Mouse (Mus musculus) cerebellum, adult 11 months (tissue): Measurements from ENCODE around the gene Vcl.

Experiments used
- DNase-seq: peaks from one replicate; pipeline ENCODE4 v3.0.0; 2022

The Vcl gene

DNA sequence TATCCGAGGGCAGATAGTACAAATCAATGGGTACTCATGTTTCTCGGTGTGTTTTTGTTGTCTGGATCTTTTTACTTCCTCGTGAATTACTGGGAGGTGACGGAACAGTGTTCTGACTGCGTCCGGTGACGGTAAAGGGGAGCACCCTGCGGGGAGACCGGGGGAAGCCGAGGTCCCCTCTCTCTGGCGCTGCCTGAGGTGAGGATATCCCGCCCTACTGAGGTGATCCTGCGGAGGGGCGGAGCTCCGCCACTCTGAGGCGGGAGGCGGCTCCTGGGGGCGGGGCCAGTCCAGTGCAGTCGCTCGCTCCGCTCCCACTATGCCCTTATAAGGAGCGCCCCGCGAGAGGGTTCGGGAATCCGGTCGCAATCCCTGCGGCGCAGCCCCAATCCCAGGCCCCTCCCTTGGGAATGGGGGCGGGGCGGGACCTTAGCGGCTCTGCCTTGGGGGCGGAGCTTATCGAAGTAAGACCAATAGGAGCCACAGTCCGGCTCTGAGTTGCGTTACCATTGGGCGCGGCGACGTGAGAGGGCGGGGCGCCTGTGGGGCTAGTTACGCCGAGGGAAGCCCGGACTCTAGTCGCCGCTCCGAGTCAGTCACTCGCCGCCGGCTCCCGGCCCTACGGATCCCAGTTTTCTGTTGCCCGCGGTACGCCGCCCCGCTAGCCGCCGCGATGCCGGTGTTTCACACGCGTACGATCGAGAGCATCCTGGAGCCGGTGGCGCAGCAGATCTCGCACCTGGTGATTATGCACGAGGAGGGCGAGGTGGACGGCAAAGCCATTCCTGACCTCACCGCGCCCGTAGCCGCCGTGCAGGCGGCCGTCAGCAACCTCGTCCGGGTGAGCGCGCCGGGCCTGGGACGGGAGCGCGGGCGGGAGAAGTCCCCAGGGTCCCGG lies at the start of gene Vcl:
Gene Vcl (plus strand): TSS at position 551 of the 898 bp plus-strand sequence.
- DNase-seq = peak; percentile 99

DNA sequence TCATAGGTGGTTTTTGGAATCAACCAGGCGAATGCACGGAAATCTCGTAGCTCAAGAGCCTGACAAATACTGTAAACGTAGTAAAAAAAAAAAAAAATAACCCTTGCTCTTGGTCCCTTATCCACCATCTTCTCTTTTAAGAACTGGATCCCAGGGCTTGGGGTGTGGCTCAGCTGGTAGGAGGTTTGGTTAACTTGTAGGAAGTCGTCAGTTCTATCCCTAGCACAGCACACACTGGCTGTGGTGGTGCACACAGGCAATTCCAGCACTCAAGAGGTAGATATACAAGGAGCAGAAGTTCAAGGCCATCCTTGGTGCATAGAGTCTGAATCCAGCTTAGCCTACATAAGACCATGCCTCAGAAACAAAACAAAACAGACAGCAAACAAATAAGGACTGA lies 44.5 kb upstream of the Vcl start:
- DNase-seq = no peak

DNA sequence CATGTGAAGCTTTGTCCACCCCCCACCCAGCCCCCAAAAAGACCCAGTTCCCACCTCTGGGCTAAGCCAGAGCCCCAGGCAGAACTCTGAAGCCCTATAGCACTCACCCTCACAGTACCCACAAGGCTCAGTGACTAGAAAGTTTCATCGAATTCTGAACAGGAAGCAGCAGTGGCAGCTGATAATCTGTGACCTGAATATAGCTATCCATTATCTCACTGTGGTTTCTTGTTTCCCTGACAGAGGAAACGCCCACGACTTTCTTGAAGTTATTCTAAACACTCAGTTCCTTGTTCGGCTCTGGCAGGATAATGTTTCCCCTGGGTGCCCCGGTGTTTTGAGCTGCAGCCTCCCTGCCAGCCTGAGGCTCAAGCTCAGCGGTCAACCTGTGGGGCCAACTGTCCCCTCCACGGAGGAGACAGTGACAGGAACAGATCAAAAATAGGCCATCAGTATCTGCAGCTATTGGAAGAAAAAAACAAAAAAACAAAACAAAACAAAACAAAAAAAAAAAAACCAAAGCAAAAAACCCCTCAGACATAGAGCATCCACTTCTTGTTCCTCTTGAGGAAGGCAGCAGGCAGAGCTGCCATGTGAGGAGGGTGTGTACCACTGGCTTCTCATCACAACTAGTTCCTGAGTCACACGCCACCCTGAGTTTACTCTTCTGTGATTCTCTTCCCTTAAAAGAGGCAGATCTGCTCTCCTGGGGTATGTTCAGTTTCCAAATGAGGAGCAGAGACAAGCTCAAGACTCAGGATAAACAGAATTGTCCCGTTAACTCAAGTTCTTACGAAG lies 43.9 kb upstream of the Vcl start:
- no peak for DNase-seq

DNA sequence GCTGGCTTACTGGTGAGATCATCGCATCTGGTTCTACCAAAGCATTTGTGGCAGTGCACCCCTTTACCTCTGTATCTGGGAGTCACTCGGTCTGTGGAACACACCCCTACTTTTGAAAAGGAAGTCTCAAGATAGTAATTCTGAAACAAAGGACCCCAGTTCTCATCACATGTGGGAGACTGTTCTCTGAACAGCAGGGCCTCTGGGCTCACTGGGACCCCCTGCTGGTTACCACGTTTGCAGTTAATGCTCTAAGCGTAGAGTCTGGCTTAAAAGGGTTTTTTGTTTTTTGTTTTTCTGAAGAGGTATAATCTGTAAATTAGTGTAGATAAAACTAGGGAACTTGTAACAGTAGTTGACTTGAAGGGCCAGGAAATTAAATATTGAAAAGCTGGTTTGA lies 42.9 kb upstream of the Vcl start:
- no peak for DNase-seq

DNA sequence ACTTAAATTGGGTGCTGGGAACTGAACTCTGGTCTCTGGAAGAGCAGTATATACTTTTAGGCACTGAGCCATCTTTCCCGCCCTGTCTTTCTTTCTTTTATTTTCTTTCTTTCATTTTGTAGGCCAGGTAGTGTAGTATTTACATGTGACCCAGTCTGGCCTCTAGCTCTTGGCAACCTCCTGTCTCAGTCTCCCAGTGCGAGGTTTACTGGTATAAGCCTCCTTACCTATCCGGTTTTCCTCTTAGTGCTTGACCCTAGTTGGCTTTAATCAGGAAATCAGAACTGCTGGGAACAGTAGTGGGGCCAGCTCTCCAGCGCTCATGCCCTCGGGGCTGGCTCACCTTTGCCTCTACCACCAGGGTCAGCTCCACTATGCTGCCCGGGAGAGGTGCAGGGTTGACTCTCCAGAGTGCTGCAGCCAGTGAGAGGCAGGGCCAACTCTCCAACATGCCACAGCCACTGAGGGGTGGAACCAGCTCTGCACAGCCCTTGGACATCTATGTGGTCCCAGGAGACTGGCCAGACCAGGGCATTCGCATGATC lies 41.6 kb upstream of the Vcl start:
- no peak for DNase-seq

DNA sequence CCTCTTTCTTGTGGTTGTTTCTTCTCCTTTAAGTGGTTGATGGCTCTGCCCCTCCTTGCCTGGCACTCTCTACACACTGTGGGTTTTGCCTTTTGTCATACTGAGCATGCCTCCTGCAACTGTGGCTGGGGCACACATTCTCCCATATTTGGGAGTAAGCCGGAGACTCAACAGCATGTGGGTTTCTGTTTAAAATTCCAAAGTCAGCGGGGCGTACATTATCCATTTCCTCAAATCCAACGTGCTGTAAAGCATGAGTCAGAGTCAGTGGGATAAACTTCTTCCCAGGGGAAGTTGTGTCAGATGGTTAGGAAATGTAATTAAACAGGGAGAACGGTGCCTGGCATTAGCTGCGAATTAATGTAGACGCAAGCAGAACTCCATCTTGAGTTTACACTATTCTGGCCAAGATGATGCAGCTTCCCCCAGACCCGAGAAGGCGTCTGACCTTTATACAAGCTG lies 37.2 kb upstream of the Vcl start:
- DNase-seq = no peak

DNA sequence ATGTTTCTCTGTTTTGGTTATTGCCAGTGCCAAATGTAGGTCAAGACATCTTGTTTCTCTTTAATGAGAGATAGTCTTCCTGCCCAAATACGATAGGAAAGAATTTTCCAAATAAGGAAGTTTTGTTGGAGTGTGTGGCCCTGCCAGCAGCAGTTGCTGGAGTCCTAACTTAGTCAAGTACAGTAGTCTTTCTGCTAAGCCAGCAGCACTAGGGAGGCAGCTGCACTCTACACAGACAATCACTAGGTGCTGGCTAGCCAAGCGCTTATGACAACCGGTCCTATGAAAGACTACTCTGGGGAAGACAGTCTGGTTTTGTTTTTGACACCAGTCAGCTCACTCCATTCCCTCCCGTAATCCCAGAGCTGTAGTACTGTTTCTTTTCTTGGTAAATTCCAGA lies 35.4 kb upstream of the Vcl start:
- DNase-seq = no peak

DNA sequence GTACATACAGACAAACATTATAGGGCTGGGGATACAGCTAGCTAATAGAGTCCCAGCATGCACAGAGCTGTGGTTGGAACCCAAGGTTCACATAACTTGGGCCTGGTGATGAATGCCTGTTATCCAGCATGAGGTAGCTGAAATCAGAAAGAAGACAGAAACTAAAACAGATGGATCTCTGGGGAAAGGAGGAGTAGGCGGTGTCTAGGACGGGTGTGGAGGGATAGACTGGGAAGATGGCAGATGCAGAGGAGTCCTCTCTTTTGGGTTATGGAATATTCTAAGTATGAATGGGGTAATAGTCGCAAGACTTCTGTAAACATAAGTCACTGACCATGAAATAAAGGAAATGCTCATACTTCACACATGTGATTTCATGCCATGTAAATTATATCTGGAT lies 27.9 kb upstream of the Vcl start:
- DNase-seq = no peak

DNA sequence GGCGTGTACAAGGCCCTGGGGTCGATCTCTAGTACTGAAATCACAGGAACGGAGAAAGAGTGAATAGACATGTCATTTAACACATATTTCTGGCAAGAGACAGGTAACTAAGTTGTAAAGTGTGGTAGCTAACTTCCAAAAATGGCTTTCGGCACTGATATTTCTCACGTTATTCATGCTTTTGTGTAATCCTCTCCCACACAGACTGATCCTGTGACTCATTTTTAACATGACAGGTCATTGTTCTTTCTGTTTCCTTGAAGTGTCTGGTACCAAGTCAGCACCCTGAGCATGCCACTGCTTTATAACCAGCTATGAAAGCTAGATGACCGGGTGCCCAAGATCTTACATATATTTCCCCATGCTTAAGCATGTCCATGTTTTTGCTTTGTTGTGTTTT lies 26.1 kb upstream of the Vcl start:
- no peak for DNase-seq

DNA sequence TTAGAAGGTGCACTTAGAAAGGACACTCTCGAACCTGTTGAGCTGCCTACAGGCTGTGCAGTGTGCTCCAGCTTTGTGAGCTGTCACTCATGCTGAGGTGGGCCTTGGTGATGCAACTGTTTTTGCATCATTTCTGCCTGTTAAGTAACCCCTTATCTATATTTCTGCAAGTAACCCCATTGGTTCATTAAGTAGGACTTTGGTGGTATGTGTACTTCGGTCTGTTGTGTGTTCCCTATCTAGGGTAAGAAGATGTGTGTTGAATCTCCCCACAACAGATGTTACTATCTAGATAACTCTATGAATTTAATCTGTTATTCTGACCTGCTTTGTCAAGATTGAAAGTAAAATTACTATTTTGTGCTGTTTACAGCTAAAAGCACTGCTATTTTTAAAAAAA lies 17.4 kb upstream of the Vcl start:
- DNase-seq = no peak

DNA sequence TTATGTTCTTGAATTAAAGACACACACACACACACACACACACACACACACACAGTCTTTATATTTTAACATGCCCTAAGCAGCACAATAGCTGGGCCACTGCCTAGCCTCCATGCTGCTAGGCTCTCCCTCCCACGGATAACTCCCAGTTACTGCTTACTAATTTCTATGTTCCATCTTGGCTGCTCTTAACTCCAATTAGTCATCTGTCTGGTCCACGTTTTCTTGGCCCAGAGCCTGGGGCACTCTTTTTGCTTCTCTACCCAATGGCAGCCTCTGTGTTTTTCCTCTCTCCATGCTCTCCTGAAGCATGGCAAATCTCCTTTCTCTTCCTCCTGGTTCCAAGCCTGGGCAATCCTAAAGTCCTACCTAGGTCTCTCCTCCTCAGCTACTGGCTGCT lies 14.8 kb upstream of the Vcl start:
- peak; percentile 24 for DNase-seq

DNA sequence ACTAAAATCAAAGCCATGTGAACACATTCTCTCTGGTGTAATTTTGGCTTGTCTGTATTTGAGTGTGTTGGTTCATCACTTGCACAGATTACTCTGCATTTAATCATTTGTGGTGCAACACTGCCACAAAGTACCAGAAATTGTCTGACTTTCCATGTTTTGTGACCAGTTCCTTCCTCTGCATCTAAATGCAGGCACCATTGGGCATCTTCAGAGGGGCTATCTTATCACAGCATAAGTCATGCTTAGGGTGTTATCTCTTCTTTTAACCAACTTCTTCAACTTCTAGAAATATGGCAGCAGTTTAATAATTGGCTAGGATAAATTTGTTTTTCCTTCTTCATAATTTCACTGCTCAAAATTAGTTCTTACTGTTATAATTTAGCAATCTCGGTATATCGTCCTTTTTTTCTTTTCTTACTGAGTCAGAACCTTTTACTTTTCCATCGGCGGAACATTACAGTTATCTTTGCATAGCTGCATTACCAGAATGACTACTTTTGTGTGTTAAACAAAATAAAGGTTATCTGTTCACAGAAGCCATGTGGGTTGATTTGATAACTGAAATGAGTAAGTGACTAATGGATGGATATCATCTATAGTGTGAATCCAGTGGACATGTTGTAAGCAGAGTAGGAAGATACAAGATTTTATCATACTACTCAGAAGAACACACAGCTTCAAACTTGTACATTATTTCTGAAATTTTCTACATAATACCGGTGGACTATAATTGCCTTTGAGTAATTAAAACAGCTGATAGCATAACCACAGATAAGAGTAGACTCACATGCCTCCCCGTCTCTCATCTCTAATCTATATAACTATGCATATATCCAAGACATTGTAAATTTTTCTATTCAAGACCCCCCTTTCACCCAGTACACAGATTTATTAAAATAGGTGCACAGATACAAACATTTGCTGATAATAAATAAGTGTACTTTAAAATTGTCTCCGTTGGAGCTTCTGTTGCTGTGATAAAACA lies 12.3 kb upstream of the Vcl start:
- DNase-seq = no peak

DNA sequence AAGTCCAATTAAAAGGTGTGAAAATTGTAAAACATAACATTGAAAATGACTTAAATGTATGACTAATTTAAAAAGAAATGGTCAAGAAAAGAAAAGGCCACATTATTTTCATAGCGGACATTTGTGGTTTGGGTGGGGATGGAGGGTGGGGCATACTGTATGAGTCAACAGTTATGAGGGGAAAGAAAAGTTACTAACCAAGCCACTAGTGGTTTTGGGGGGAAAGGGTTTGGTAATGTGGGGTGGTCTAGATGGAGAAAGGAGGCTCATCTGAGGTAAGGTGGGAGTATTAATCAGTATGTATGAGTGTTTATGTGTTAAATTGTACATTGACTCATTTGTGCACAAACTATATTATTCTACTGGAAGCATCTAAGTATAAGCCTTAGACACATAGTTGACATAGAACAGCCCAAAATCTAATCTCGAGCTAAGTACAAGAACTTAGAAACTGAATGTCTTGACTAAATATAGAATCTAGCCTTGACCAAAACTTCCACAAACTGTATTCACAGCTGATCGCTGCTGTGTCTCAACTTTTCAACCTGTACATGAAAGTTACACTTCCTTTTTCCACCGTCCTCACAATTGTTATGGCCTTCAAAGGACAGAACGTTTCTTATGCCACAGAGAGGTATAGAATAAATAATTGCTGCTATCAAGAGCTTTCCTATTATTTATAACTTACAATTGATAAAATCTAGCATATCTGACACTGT lies 5.0 kb upstream of the Vcl start:
- no peak for DNase-seq

DNA sequence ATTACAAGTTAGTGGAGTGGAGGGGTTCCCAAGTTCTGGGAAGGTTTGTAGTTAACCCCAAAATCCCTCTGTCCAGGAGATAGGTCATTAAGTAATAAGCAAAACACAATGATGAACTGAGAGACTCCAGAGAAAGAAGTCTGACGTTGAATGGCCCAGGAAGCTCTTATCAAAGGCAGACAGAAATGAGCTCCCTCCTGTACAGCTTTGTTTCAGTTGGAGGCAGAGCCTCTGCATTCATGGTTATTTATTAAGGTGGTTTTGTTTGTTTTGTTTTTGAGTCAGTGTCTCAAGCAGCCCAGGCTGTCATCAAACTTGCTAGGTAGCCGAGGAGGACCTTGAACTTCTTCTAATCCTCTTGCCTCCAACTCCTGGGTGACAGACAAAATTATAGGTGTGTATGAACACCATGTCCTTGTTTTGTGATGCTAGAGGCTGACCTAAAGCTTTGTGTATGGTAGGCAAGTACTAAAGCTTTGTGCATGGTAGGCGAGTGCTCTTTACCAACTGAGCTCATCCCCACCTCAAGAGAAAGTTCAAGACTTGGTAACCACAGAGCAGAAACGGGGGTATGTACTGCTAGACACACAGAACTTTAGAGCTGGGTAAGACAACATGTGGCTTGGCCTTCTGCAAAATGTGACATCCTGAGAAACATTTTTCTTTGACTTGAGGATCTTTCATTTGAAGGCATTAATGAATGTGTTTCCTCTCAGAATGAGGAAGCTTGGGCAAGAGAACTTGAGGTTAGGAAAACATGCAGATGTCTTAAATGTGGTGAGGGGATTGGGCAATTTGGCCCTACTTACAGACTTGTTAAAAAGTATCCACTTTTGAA lies 1.5 kb upstream of the Vcl start:
- no peak for DNase-seq

DNA sequence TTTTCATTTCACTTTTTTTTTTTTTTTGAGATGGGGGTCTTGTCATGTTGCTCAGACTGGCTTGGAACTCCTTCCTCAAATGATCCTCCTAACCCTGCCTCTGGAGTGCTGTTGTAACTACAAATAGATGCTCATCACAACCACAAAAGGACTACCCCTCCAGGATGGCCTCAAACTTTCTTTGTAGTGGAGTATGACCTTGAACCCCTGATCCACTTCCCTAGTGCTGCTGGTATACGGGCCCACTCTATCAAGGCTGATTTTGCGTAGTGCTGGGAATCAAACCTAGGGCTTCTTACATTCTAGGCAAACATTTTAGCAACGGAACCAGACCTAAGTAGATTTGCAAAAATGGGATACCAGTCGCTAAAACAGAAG lies 901 bp upstream of the Vcl start:
- DNase-seq = peak; percentile 13

DNA sequence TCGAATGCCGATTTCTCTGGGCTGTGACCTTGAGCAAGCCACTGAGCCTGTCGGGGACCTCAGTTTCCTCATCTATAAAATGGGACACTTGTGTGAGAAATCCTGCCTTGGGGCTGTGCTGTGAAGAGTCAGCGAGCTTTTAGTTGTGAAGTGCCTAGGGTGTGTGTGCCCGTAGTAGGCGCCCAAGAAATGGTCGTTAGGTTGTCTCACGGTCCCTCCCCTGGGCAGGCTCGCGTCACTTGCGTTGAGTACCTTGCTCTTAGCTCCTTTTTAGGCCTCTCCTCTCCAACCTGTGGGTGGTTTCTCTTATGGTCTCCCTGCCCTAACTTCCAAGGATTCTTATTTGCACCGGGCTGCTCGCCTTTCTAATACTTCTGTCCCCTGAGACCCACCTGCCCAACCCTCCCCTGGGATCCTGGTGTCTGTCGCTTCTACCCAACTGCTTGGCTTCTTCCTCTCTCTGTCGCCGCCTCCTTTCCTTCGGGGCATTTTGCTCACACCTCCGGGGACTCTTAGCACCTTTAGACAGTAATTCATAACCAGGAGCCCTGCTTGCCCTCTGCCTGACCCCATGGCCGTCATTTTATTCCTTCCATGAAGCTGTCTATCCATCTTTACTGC lies 726 bp downstream of the Vcl start:
- peak; percentile 26 for DNase-seq

DNA sequence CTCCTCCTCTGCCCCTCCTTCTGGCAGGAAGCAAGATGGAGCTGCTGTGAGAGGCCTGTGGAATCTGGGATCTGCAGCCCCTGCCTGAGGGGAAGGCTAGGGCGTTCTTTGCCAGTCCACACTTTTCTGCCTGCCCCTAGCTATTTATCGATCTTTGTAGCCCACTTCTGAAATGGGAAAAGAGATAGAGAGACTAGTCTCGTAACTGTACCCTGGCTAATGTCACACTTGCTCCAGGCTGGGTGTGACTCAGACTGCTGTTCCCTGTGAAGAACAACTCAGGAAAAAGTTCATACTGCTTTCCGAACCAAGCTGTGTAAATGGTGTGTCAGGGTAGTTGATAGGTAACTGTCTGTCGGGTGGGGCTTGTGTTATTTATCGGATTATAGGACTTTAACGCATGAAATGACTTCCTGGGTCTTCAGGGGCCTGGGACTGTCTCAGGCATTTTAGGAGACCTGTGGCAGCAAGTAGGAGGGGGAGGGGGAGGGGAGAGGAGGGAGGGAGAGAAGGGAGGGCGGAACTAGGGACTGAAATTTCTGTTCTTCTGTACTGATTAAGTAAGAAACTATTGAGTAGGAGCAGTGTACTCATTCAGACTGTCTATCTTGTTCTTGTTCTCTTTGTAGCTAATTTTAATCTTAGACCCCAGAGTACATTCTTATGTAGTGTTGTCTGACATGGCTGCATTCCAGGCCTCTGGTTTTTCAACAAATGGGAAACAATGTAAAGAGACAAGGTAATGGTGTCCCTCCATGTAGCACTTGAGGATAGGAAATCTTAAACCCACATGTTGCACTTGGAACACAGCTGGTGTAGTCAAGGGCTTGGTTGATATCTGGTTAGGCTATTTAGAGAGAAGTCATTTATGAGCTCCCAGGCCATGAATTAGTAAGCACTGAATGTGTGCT lies 1.5 kb downstream of the Vcl start:
- peak; percentile 18 for DNase-seq

DNA sequence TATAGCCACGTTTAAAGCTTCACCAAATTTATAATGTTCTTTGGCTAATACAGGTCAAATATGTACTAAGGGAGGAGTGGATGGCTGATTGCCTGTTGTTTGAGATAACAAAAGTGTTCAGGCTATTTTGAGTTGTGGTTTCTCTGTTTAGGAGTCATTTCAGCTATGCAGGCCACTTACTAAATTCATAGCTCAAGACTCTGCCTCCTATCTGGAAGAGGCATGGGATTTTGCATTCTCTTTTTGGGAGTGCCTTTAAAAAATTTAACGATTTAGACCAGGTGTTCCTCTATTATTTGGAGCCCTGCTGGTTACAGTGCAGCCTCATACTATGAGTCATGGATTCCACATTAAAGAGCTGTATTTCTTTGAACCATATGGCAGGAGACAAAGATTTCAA lies 9.2 kb downstream of the Vcl start:
- DNase-seq = no peak

DNA sequence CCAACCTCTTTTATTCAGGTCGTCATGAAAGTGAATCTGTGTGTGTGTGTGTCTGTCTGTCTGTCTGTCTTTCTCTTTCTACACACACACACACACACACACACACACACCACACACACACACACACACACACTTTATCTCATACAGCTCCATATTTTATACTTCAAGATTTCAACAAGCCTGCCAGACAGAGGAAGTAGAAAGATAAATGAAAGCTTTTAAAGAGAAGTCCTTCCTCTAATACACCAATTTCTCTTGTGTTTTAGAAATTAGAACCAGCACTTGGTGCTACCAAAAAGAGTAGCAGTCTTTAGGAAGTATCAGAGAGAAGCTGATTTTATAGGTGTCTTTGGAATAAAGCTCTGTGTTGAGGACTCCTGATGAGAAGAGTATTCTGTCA lies 9.7 kb downstream of the Vcl start:
- no peak for DNase-seq
